Comparison of ENCODE assay signal across 8 mouse cellular contexts in genomic region chr5:109553160-109553930, GRCm38 (mm10). TPM values are rescaled to one million over a fixed set of nuclear protein-coding genes. Genes with fewer than 3 reads are reported as not detected.
DNase-seq lines count a peak whose midpoint lies in the region; ATAC-seq lines count a peak whose summit lies in the region.

No protein-coding gene starts in this region.

- DNase-seq in CD4-positive, CD25-positive, alpha-beta regulatory T cell, adult 2 months (ENCODE audit: low read depth, low spot score), result peak; percentile 57
- peak; percentile 7 for DNase-seq in layer of hippocampus, adult 11-12 months (ENCODE audit: low spot score)
- DNase-seq in layer of hippocampus, postnatal 10 days (ENCODE audit: low spot score in 2 of 2), result no peak
- peak; percentile 26 to 39 for DNase-seq in CD8-positive naive resting alpha-beta T cell, adult 2 months (ENCODE audit: low read depth in 2 of 2, low spot score in 2 of 2)
- DNase-seq in cerebellum, postnatal 14 days, result peak; percentile 10 to 40
- DNase-seq in embryo, embryonic 10 days (ENCODE audit: low spot score), result no peak

- no peak for ATAC-seq in CD4-positive, CD25-positive, alpha-beta regulatory T cell, adult 4 months
- ATAC-seq in monocyte, adult 5-6 weeks (replicated peaks; ENCODE audit: insufficient number of reproducible peaks, low FRiP score, low TSS enrichment, poor library complexity, severe bottlenecking), result no peak

RNA-seq across cellular contexts. Expression of gene Crlf2, which starts 5.4 kb away (rescaled TPM):
- polyA plus RNA-seq in CD4-positive, CD25-positive, alpha-beta regulatory T cell, adult 4 months (2017; shearing (Covaris generic)), result 1 to 10 TPM; 6.2 to 7.2 TPM
- total RNA-seq in layer of hippocampus, postnatal 10 days (2021), result 10 to 100 TPM; 33.3 to 43.0 TPM
- 41.4 to 51.2 TPM (median 49.4 TPM) in 3 replicates for total RNA-seq in monocyte, adult 5-6 weeks (2017)

Comparison
In these comparisons a context has a peak if more than half of its experiments do, and no peak if none do; other contexts are left out.
1. DNase-seq: peak in CD4-positive, CD25-positive, alpha-beta regulatory T cell, adult 2 months (single experiment), layer of hippocampus, adult 11-12 months (single experiment), CD8-positive naive resting alpha-beta T cell, adult 2 months (2 of 2) and cerebellum, postnatal 14 days (2 of 2); none in layer of hippocampus, postnatal 10 days (0 of 2) and embryo, embryonic 10 days (single experiment).